Mouse (Mus musculus): ENCODE measurements around the gene Gm7356.
"Not testable (repeated sequence)": the region's sequence is repeated elsewhere in the genome, so short reads cannot be mapped to it uniquely, and the experiment has no call there.

DNA sequence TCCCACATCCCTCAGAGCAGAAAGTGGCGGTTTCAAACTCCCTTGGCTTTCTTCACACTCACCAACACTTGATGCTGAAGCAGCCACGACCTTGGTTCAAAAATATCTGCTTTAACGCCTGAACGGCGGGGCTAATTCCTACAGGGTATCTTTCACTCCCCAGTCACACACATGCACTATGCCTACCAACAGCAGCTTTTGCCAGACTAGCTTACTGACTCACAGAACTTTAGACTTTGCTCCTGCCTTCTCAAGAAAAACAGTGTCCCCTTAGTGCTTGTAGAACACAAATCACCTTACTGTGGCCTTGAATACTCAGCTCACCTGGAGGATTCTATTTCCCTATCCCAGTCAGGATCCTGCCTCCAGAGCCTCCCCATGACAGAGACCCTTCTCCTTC is 32.7 kb downstream of the Gm7356 start:
- TF ChIP-seq ZC3H11A (IDR thresholded peaks at IDR 0.05; ENCODE audit: low read depth, low read length); ETS1 (conservative IDR thresholded peaks at IDR 0.05; ENCODE audit: low read depth, low read length); RAD21 (IDR thresholded peaks at IDR 0.05; ENCODE audit: low read depth, low read length); HCFC1 (IDR thresholded peaks at IDR 0.05; ENCODE audit: low read depth, low read length); MAFK (IDR thresholded peaks at IDR 0.05; ENCODE audit: insufficient replicate concordance, low read length); CTCF (conservative IDR thresholded peaks at IDR 0.05 in 1 of 2, IDR thresholded peaks at IDR 0.05 in 1 of 2; ENCODE audit: low read depth in 2 of 2, low read length in 2 of 2); TCF12 (IDR thresholded peaks at IDR 0.05; ENCODE audit: low read depth, low read length); POLR2A (IDR thresholded peaks at IDR 0.05; ENCODE audit: low read depth, low read length): not testable (repeated sequence)
